Mouse (Mus musculus) forebrain, embryonic 13.5 days (tissue): Measurements from ENCODE around the gene LTO1. TPM values are rescaled to one million over a fixed set of nuclear protein-coding genes. Genes with fewer than 3 reads are reported as not detected.

Experiments
- polyA plus RNA-seq: library from polyadenylated mRNA; unstranded; fragments of >200 nt; fragmentation: Nextera tagmentation; extraction: Ambion mirVana; gene quantifications from 2 replicates; pipeline ENCODE4 v1.2.1, GENCODE M21; 2015

The LTO1 gene
- polyA plus RNA-seq, 1 experiment from 2014 or later = 36.1 TPM

Other genes with a start within 250 kb of the LTO1 start
- 12.3 and 14.3 TPM in 2 replicates for gene Ano1, start 163.1 kb upstream of the LTO1 start, polyA plus RNA-seq
- 2.0 and 2.3 TPM in 2 replicates for gene Fgf3, start 77.0 kb upstream of the LTO1 start, polyA plus RNA-seq
- gene Fgf4, start 67.7 kb upstream of the LTO1 start, polyA plus RNA-seq = not detected in 2 replicates
- gene Fgf15, start 18.6 kb upstream of the LTO1 start, polyA plus RNA-seq = 48.2 and 63.2 TPM in 2 replicates
- 111 and 131 TPM in 2 replicates for gene Ccnd1, start 24.8 kb downstream of the LTO1 start, polyA plus RNA-seq